Mouse (Mus musculus) embryo, embryonic 9.5 days (tissue): ENCODE measurements at regions not wholly inside any gene's neighbourhood (a gene's known extent, or its start where the extent isn't known, plus 50 kb on each side); places are given as distances from the start of the nearest gene placed in this dataset.
"Not testable (repeated sequence)": the region's sequence is repeated elsewhere in the genome, so short reads cannot be mapped to it uniquely, and the experiment has no call there.

Experiments
- DNase-seq: peaks from one replicate; pipeline ENCODE4 v3.0.0-alpha.2; 2017; ENCODE audit errors: extremely low spot score

- no peak for DNase-seq
Observed at GRCm38 (mm10) chr16:77835767-77836166, 233.9 kb upstream of the Gm11146 start.

- no peak for DNase-seq
Observed at GRCm38 (mm10) chr16:77827322-77828117, 225.6 kb upstream of the Gm11146 start.

DNA sequence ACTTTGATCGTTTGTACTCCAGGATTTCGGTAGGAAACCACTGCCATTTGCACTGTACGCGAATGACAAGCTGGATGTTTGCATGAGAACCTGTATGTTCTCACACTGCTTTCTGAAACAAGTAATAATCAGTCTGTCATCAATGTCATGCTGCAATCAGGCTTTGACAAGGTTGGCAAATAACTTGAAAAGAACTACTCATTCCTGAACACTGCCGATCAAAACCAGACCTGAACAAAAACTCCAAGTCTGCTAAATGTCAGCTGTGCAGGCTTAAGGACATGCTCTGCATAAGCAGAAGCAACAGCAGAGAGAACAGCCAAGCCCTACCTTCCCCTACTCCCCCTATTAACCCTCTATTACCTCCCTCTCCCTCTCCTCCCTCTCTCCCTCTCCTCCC lies 197.8 kb upstream of the Gm11146 start:
- no peak for DNase-seq

DNA sequence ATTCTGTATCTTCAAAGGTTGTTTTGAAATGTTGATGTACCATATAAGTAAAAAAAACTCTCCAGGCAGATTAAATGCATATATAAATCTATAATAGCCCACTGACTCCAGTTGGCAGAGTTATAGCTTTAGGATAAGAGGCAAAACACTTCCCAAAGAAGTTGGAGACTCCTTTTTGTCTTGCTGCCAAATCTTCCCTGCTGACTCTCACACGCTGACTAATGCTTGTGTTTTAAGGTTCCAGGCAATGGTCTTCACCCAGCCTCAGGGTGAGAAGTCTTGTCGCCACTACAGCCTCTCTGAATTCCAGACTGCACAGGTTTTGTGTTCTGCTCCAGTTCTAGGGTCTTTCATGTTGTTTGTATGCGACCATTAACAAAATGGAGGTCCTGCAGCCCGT lies 195.0 kb upstream of the Gm11146 start:
- DNase-seq: no peak

- DNase-seq: no peak
Observed at GRCm38 (mm10) chr16:77789652-77790051, 187.8 kb upstream of the Gm11146 start.

- DNase-seq: no peak
Observed at GRCm38 (mm10) chr16:77789206-77789605, 187.3 kb upstream of the Gm11146 start.

DNA sequence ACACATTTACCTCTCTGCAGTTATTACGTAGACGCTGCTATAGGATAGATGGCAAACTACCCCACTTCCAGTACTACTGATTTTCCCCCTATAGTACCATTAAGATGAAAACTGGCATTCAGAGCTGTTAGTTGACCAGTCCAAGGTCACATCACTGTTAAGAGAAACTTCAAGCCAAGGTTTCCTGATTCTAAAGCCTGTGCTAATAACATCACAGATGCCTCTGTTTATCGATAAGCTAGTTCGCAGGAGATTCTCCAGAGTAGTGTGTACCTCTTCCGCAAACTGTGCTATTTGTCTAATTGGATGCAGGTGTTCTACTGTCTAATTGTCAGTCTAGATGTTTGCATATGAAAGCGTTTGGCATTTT lies 186.9 kb upstream of the Gm11146 start:
- no peak for DNase-seq

GRCm38 (mm10) chr16:77788041-77788780 lies 186.3 kb upstream of the Gm11146 start:
- DNase-seq: peak; percentile 19

GRCm38 (mm10) chr16:77787025-77787424 lies 185.1 kb upstream of the Gm11146 start:
- DNase-seq: no peak

DNA sequence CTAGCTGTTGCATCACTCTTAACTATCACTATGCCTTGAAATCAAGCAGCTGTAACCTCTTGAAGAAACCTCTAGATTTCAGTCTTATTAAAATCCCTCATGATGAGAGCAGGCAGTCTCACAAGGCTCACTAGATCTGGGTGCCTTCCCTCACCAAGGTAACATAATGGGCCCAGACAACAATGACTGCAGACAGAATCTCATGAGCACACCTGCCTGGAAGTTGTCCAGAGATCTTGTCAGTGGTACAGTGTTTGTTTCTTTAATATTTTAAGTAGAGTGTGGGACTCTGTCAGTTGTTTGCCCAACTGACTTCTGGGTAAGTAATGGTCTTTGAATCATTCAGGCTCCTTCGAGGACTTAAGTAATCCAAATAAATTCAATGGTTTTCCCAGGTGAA lies 177.1 kb upstream of the Gm11146 start:
- DNase-seq: no peak

DNA sequence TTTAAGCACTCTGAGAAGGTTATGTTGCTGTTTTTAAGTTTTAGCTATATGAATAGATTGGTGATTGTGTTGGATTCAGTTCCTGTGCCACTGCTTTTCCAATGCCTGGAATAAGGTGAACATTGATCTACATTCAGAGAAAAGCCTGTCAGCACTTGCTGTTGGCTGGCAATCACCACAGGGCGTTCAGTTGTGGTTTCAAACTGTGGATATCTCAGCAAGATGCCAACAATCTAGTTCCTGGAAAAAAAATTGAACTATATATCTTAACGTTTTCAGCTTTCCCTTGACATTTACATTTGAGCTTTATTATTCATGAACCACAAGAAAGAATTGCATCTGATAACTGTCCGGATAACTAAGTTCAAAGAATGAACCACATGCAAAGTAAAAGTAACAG lies 170.2 kb upstream of the Gm11146 start:
- DNase-seq: no peak

DNA sequence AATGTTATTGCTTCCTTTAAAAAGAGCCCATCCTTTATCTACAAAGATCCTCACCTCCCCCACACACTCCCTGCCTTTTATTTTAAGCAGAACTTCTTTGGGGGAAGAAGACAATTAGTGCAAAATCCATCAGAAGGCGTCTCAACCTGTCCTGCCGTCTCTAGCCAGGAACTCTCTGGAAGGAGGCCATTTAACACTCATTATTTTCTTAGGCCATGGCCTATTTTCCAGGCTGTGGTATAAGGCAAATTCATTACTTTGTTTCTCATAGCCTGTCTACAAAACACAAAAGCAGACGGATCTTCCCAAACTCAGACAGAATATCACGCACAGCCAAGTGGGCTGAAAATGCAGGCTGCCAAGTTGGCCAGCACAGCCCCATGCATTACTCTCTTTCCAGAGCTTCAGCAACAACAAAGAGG lies 159.0 kb upstream of the Gm11146 start:
- DNase-seq: no peak

- DNase-seq: no peak
Observed at GRCm38 (mm10) chr16:77760479-77760878, 158.6 kb upstream of the Gm11146 start.

- DNase-seq: no peak
Observed at GRCm38 (mm10) chr16:77759997-77760396, 158.1 kb upstream of the Gm11146 start.

- DNase-seq: no peak
Observed at GRCm38 (mm10) chr16:77754882-77755281, 153.0 kb upstream of the Gm11146 start.

DNA sequence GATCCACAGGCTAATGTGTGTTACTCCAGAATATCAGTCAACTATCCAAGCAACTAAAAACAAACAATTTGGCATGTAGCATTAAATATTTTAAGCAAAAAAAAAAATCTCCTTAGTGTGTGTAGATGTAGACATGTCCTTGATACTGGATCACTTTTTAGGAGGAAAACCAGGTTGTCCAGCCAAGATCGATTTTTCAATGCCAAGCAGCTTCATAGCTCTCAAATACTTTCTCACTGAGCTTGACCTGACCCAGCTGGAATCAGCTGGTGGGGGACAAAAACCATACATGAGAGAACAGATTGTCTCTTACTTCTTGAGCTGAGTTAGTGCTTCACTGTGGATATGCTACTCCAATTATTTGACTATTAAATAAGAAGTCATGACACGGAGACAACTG lies 147.6 kb upstream of the Gm11146 start:
- DNase-seq: no peak

GRCm38 (mm10) chr16:77743838-77744237 lies 141.9 kb upstream of the Gm11146 start:
- no peak for DNase-seq

GRCm38 (mm10) chr16:77738821-77739220 lies 136.9 kb upstream of the Gm11146 start:
- DNase-seq: no peak

DNA sequence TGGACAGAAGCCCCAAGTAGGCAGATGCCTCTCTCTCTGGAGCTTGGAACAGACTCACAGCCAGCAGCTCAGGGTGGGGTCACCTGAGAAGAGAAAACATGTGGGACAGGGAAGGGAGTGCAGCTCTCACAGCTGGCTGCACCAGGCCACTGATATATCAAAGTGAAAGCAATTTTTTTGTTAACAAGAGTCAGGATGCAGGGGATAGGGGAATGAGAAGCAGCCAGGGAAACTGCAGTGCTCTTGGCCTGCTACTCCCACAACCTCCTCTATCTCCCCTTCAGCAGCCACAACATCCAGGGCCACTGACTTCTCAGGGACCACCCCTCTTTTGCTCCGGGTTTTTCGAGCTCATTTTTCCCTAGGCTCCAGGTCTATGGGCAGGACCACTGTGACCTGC lies 117.5 kb upstream of the Gm11146 start:
- DNase-seq: no peak

DNA sequence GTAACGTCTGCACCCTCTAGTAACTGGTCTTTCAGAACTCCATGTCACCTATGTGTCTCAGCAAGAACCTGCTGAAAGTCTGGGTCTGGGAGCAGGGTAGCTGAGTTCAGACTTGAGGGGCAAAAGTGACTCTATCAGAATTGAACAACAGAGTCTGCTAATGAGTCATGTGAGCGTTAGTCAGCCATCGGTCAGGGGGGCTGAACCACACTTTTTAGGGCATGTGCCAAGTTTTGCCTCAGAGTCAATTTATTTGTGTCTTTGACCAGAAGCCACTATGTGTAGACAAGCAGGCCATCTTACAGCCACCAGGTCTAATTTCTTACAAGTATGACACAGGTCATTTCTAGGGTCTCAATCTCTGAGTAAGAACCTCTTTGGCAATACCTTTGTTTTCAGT lies 115.9 kb upstream of the Gm11146 start:
- not testable (repeated sequence) for DNase-seq

DNA sequence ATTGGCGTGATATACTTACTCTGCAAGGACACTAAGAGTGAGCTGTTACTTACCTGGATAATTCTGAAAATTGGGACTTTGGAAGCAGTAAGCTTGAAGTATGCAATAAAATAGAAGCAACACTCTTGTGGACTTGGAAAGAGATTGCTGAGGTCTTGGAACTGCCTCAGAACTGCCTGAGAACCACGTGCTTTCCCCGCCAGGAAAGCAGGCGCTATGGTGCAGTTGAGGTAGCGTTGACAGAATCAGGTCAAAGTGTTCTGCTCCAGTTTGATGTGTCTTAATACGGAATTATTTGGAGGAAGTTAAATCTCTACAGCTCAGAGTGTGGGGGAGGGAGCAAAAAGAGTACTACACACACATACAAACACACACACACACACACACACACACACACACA lies 102.8 kb upstream of the Gm11146 start:
- DNase-seq: no peak

DNA sequence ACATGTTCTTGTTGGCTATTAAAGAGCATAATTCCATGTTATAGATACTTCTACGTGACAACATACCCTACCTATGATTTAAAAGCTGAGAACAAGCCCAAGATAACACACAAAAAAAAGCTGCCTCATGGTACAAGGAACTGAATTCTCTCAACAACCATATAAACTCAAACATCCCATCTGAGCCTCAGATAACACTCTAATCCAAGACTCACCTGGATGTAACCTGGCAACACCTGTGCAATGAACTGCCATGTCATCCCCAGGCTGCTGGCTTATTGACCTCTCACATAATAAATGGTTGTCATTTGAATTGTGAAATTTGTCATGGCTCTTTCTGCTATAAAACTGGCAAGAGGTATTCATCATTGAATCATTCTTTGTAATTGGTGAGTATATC lies 93.5 kb upstream of the Gm11146 start:
- DNase-seq: no peak
